Mouse (Mus musculus) C2C12 (cell line): ENCODE results near the gene Cdh22. TPM values are rescaled to one million over a fixed set of nuclear protein-coding genes. Genes with fewer than 3 reads are reported as not detected.

Experiments
- H3K27me3 ChIP-seq: one replicate; pipeline ENCODE4 v1.6.1; 2011; ENCODE audit not compliant: control insufficient read depth, insufficient read depth, insufficient read length
- H3K36me3 ChIP-seq: one replicate; pipeline ENCODE4 v1.6.1; 2011; ENCODE audit not compliant: control insufficient read depth, insufficient read depth
- H3K4me3 ChIP-seq: one replicate; pipeline ENCODE4 v1.5.1; 2011; ENCODE audit warnings: mild to moderate bottlenecking, control low read depth; ENCODE audit not compliant: poor library complexity, insufficient read depth, severe bottlenecking
- H3K79me2 ChIP-seq: one replicate; pipeline ENCODE4 v1.6.1; 2011; ENCODE audit not compliant: control insufficient read depth, insufficient read depth
- H3K79me3 ChIP-seq: one replicate; pipeline ENCODE4 v1.6.1; 2011; ENCODE audit warnings: low read depth, control low read depth
- H3ac ChIP-seq: one replicate; pipeline ENCODE3; 2011; ENCODE audit warnings: low read depth; ENCODE audit not compliant: control insufficient read depth, insufficient read length
- CEBPB ChIP-seq: IDR thresholded peaks from one replicate; pipeline ENCODE4 v1.6.1; 2011; ENCODE audit warnings: low read depth, mild to moderate bottlenecking, control low read depth, moderate library complexity
- CTCF ChIP-seq: IDR thresholded peaks from one replicate; pipeline ENCODE4 v1.5.1; 2011; ENCODE audit not compliant: control insufficient read depth, insufficient read depth, insufficient read length
- FOSL1 ChIP-seq: IDR thresholded peaks from one replicate; pipeline ENCODE4 v1.8.0; 2011; ENCODE audit warnings: mild to moderate bottlenecking, low read length; ENCODE audit not compliant: poor library complexity, insufficient read depth, severe bottlenecking
- MAX ChIP-seq: IDR thresholded peaks from one replicate; pipeline ENCODE4 v1.6.1; 2011; ENCODE audit warnings: mild to moderate bottlenecking, control low read depth
- MYOD1 ChIP-seq: IDR thresholded peaks from one replicate; pipeline ENCODE4 v1.6.1; 2011; ENCODE audit warnings: low read depth; ENCODE audit not compliant: control insufficient read depth, insufficient read length
- MYOG ChIP-seq: IDR thresholded peaks from one replicate; pipeline ENCODE4 v1.6.1; 2011; ENCODE audit not compliant: control insufficient read depth, insufficient read length; ENCODE audit errors: extremely low read depth
- USF1 ChIP-seq: IDR thresholded peaks from one replicate; pipeline ENCODE4 v1.6.1; 2011; ENCODE audit warnings: low read depth, mild to moderate bottlenecking, control low read depth, moderate library complexity
- polyA plus RNA-seq: library from polyadenylated mRNA; unstranded; fragments of >200 nt; fragmentation: generic; extraction: Trizol; gene quantifications from one replicate; pipeline ENCODE4 v1.2.1, GENCODE M21; 2012; ENCODE audit warnings: missing spikeins

Cdh22 gene
- polyA plus RNA-seq, 1 experiment, result 0.02 TPM

DNA sequence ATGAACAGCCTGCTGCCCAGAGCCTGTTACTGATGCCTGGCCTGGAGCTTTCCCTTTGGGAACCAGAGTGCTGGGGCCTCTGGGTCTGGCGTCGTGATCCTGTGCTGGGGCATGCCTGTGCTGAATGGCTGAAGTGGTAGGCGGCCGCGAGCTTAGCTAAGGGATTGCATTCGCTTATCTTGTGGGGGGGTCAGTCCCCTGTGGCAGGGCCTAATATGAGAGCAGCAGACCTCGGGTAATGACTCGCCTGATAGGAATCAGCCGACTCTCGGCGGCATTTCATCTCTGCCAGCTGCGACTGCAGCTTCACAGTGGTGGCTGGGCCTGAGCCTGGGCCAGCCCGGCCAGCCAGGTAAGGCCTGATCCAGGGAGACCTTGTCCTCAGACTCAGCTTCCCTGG, 88.8 kb downstream of the Cdh22 start:
- peaks cover 64% of the 10 kb centered on the region for H3K27me3 ChIP-seq
- TF ChIP-seq MAX (no peak), CEBPB (no peak), MYOD1 (no peak), FOSL1 (no peak), MYOG (no peak), USF1 (no peak), CTCF (no peak)

DNA sequence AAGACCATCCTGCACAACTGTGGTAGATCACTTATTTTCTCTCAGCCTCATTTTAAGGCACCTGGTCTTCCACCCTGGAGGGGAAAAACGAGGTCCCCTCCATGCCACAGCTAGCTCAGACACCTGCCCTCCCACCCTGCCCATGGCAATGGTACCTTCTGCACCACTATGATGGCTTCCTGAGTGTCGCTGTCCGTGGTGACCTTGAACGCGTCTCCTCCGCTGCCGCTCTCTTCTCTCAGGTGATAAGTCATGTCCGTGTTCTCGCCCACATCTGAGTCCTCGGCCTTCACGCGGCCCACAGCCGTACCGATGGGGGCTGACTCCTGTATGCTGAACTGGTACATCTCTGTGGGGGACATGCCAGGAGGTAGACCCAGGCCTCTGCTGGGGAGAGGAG, 91.2 kb downstream of the Cdh22 start:
- Histone ChIP-seq H3K36me3 (no peaks in the 10 kb centered on the region), H3K79me3 (no peaks in the 10 kb centered on the region), H3K4me3 (no peak overlapping the region), H3K79me2 (no peaks in the 10 kb centered on the region), H3K27me3 (peaks cover 68% of the 10 kb centered on the region), H3ac (no peak overlapping the region)
- TF ChIP-seq CEBPB, result no peak
- TF ChIP-seq USF1, result no peak
- TF ChIP-seq FOSL1, result no peak
- TF ChIP-seq MYOD1, result no peak
- no peak for TF ChIP-seq CTCF
- TF ChIP-seq MAX, result no peak
- no peak for TF ChIP-seq MYOG

More for the DNA sequence above, 88.8 kb downstream of the Cdh22 start:
- H3K79me3 ChIP-seq, result no peaks in the 10 kb centered on the region
- H3ac ChIP-seq, result no peak overlapping the region
- H3K4me3 ChIP-seq, result no peak overlapping the region
- no peaks in the 10 kb centered on the region for H3K36me3 ChIP-seq
- no peaks in the 10 kb centered on the region for H3K79me2 ChIP-seq

- H3K27me3 ChIP-seq, result peaks cover 90% of the 10 kb centered on the region
- H3K79me2 ChIP-seq, result no peaks in the 10 kb centered on the region
- no peak overlapping the region for H3K4me3 ChIP-seq
- no peak overlapping the region for H3ac ChIP-seq
- H3K36me3 ChIP-seq, result no peaks in the 10 kb centered on the region
- TF ChIP-seq CTCF, result no peak
- TF ChIP-seq MYOG, result no peak
- no peak for TF ChIP-seq CEBPB
- no peak for TF ChIP-seq FOSL1
- TF ChIP-seq MYOD1, result no peak
- TF ChIP-seq MAX, result no peak
- no peak for TF ChIP-seq USF1
- H3K79me3 ChIP-seq, result no peaks in the 10 kb centered on the region
Observed at GRCm38 (mm10) chr2:165136049-165136448, 98.6 kb downstream of the Cdh22 start.

DNA sequence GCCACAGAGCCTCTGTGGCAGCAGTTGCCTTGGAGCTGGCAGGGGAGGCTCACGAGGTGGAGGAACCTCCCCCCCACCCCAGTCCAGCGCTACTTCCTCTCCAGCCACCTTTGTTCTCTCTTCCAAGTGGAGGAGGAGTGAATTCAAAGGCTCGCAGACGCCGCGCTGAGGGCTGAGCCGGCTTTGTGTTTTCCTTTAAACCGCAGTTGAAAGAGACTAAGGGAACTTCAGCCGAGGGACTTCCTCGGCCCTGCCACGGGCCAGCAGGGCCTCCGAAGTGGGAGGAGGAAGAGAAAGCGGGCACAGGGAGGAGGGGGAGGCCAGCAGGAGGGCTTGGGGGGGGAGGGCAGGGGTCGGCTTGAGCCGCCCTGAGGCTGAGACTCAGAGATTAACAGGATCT, 101.1 kb downstream of the Cdh22 start:
- H3ac ChIP-seq, result no peak overlapping the region
- TF ChIP-seq FOSL1, result no peak
- TF ChIP-seq MYOG, result no peak
- TF ChIP-seq CTCF, result no peak
- TF ChIP-seq MYOD1, result no peak
- no peak for TF ChIP-seq USF1
- no peak for TF ChIP-seq CEBPB
- no peak for TF ChIP-seq MAX
- H3K79me3 ChIP-seq, result no peaks in the 10 kb centered on the region
- H3K79me2 ChIP-seq, result no peaks in the 10 kb centered on the region
- no peak overlapping the region for H3K4me3 ChIP-seq
- H3K27me3 ChIP-seq, result peaks cover 90% of the 10 kb centered on the region
- H3K36me3 ChIP-seq, result no peaks in the 10 kb centered on the region

DNA sequence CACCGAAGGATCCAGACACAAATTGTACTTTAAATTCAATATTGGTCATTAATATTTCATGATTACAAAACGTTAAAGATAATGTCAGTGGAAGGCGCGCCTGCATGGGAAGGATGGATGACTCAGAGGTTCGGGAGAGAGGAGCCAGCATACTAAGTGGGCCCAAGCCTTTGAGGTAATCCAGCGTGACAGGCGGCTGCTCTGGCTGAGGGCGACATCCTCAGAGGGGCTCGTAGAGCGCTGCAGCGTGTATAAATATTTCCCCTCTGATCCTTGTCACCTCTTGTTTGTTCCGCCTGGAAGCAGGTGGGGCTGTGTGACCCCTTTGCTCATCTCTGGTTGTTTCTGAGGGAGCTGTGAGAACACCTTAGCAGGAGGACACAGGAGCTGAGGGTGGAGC, 103.2 kb downstream of the Cdh22 start:
- H3K36me3 ChIP-seq, result no peaks in the 10 kb centered on the region
- no peaks in the 10 kb centered on the region for H3K79me3 ChIP-seq
- H3K4me3 ChIP-seq, result no peak overlapping the region
- no peak overlapping the region for H3ac ChIP-seq
- H3K79me2 ChIP-seq, result no peaks in the 10 kb centered on the region
- no peak for TF ChIP-seq MAX
- no peak for TF ChIP-seq MYOG
- TF ChIP-seq CEBPB, result no peak
- no peak for TF ChIP-seq FOSL1
- TF ChIP-seq MYOD1, result no peak
- no peak for TF ChIP-seq CTCF
- no peak for TF ChIP-seq USF1
- H3K27me3 ChIP-seq, result peaks cover 97% of the 10 kb centered on the region

DNA sequence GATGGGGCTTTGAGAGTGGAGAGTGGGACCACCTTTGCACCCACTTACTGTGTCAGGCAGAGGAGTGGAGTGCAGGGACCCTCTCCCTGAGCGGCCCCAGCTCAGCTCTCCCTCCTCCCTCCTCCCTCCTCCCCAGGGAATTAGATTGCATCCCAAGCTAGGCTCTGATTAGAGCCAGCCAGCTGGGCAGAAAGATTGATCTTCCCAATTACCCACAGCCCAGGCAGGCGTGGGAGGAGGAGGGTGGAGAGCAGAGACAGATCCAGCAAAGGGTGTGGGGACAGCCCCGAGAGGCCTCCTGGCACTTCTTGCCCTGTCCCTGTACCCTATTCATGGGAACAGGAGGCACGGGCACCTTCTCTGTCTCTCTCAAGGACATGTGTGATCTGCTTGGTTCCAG, 105.5 kb downstream of the Cdh22 start:
- TF ChIP-seq MAX, result no peak
- TF ChIP-seq USF1, result no peak
- TF ChIP-seq CEBPB, result no peak
- TF ChIP-seq MYOG, result no peak
- TF ChIP-seq FOSL1, result no peak
- no peak for TF ChIP-seq CTCF
- no peak for TF ChIP-seq MYOD1
- Histone ChIP-seq H3K79me2 (no peaks in the 10 kb centered on the region), H3K79me3 (no peaks in the 10 kb centered on the region), H3K36me3 (no peaks in the 10 kb centered on the region), H3K27me3 (peaks cover 97% of the 10 kb centered on the region), H3K4me3 (no peak overlapping the region), H3ac (no peak overlapping the region)
